Mouse (Mus musculus) liver, embryonic 15.5 days (tissue): Measurements from ENCODE around the gene Pir. TPM values are rescaled to one million over a fixed set of nuclear protein-coding genes. Genes with fewer than 3 reads are reported as not detected.

Experiments
- ATAC-seq: fragments of 200-750 bp; cut with Nextera tagmentation; 2 replicates; pipeline ENCODE4 v1.8.0; 2017; ENCODE audit warnings: moderate number of reproducible peaks, mild to moderate bottlenecking, moderate library complexity; ENCODE audit not compliant: insufficient read depth
- H3K27ac ChIP-seq: fragments of 300-500 bp; sonication (generic); replicated peaks from 2 replicates; pipeline ENCODE4 v1.5.1; 2015; ENCODE audit warnings: mild to moderate bottlenecking, inconsistent platforms
- H3K27me3 ChIP-seq: fragments of 300-500 bp; sonication (generic); 2 replicates; pipeline ENCODE4 v1.6.1; 2015; ENCODE audit warnings: mild to moderate bottlenecking, inconsistent platforms
- H3K36me3 ChIP-seq: fragments of 300-500 bp; sonication (generic); replicated peaks from 2 replicates; pipeline ENCODE4 v1.6.1; 2015; ENCODE audit warnings: moderate library complexity, mild to moderate bottlenecking, inconsistent platforms
- H3K4me1 ChIP-seq: fragments of 300-500 bp; sonication (generic); replicated peaks from 2 replicates; pipeline ENCODE4 v1.6.1; 2015; ENCODE audit warnings: inconsistent platforms
- H3K4me2 ChIP-seq: fragments of 300-500 bp; sonication (generic); 2 replicates; pipeline ENCODE4 v1.6.1; 2015; ENCODE audit warnings: moderate library complexity, mild to moderate bottlenecking, inconsistent platforms
- H3K4me3 ChIP-seq: fragments of 300-500 bp; sonication (generic); replicated peaks from 2 replicates; pipeline ENCODE4 v1.5.1; 2015; ENCODE audit warnings: mild to moderate bottlenecking, inconsistent platforms
- H3K9ac ChIP-seq: fragments of 300-500 bp; sonication (generic); 2 replicates; pipeline ENCODE4 v1.6.1; 2015; ENCODE audit warnings: moderate library complexity, mild to moderate bottlenecking, inconsistent platforms
- H3K9me3 ChIP-seq: fragments of 300-500 bp; sonication (generic); replicated peaks from 2 replicates; pipeline ENCODE4 v1.6.1; 2016; ENCODE audit warnings: inconsistent platforms
- WGBS: fragments of 180-500 bp; shearing (Covaris S2); methylation state at CpG from one replicate; pipeline ENCODE4 v1.1.7; 2015; ENCODE audit warnings: mixed read lengths; ENCODE audit not compliant: insufficient replicate concordance; 5-methylcytosine and 5-hydroxymethylcytosine counted together
- polyA plus RNA-seq: library from polyadenylated mRNA; unstranded; fragments of >200 nt; fragmentation: Nextera tagmentation; extraction: Ambion mirVana; gene quantifications from 2 replicates; pipeline ENCODE4 v1.2.1, GENCODE M21; 2015

Gene Pir
- polyA plus RNA-seq, 1 experiment from 2014 or later = 20.9 TPM

DNA sequence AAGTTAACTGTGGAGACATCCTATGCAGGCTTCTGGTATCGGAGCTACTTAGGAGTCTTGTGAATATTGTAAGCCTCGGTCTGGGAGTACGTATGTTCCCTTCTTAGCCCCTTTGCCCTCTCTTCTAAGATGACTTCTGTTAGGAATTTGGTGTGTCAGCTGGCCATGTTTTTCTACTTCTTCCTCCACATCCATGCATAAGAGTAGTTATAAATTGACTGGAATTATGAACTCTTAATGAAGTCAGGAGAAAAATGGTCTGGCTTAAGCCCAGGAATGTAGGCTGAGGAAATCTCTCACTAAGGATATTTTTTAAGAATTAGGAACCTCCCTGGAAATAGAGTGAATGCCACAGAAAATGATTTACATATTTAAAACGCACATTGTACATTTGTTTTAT lies 69.4 kb downstream of the Pir start:
- no peaks in the 10 kb centered on the region for H3K27me3 ChIP-seq
- H3K27ac ChIP-seq = no peak overlapping the region
- no peaks in the 10 kb centered on the region for H3K9me3 ChIP-seq
- H3K36me3 ChIP-seq = no peaks in the 10 kb centered on the region
- no peak overlapping the region for H3K4me2 ChIP-seq
- H3K4me1 ChIP-seq = no peaks in the 10 kb centered on the region
- ATAC-seq = no peak
- no peak overlapping the region for H3K9ac ChIP-seq
- H3K4me3 ChIP-seq = no peak overlapping the region
- WGBS = 70% methylated on average over 4 of the region's 4 CpGs

DNA sequence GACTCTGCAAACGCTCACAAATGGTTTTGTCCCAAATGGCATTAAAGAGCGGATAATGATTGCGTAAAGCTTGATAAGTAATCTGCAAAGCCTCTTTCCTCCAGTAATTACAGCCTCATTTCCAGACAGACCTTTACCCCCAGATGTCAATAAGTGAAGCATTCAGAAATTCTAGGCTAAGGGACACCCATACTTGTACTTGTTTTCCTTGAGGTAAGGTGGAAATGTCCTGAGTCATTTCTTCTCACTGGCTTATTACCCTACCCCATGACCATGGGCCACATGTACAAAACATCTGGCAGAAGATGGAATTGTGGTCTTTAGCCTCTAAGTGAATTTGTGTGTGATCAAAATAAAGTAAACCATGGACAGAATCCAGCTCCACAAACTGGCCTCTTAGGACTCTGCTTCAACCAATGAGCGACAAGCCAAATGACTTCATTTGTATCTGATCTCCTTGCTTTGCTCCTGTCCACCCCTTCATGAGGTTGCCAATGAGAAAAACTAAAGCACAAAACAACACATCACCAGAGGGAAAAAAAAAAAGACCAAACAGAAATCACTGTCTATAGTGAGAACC lies 76.3 kb downstream of the Pir start:
- no peaks in the 10 kb centered on the region for H3K9me3 ChIP-seq
- H3K4me2 ChIP-seq = no peak overlapping the region
- H3K9ac ChIP-seq = no peak overlapping the region
- H3K27me3 ChIP-seq = no peaks in the 10 kb centered on the region
- 83% methylated on average over 4 of the region's 4 CpGs for WGBS
- no peak for ATAC-seq
- H3K4me1 ChIP-seq = no peaks in the 10 kb centered on the region
- no peak overlapping the region for H3K4me3 ChIP-seq
- H3K36me3 ChIP-seq = no peaks in the 10 kb centered on the region
- no peak overlapping the region for H3K27ac ChIP-seq

GRCm38 (mm10) chrX:164348937-164349336 lies 79.8 kb downstream of the Pir start:
- H3K27ac ChIP-seq = no peak overlapping the region
- no peaks in the 10 kb centered on the region for H3K27me3 ChIP-seq
- no peak overlapping the region for H3K4me3 ChIP-seq
- WGBS = 58% methylated on average over 3 of the region's 3 CpGs
- H3K9me3 ChIP-seq = no peaks in the 10 kb centered on the region
- no peaks in the 10 kb centered on the region for H3K36me3 ChIP-seq
- H3K9ac ChIP-seq = no peak overlapping the region
- H3K4me1 ChIP-seq = no peaks in the 10 kb centered on the region
- ATAC-seq = no peak
- H3K4me2 ChIP-seq = no peak overlapping the region

DNA sequence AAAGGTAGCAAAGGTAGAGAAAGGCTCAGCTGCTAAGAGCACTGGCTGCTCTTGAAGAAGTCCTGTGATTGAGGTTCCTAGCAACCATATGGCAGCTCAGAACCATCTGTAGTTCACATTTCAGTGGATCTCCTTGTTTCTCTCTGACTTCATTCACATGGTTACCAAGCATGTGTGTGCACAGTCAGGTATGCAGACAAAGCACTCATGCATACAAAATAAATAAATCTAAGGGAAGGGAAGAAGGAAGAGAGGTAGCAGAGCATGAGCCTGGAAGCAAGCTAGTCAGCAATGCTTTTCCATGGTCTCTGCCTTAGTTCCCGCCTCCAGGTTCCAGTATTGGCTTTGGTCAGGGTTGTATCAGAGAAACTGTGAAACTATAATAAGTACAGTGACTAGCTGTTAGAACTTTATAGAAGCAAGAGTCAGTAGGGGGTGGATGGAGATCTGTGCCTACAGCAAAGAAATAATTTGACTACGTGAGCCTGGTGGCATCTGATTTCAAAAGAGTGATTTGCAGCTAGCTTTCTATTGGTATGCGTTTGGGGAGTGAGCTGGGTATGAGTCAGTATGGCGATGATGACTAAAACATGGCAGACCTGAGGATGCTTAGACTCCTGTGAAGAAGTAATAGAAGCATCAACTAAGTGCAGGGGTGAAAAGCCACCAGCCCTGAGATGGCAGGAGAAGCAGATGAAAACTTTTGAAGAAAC lies 96.1 kb downstream of the Pir start:
- no peak overlapping the region for H3K4me3 ChIP-seq
- no peak overlapping the region for H3K9ac ChIP-seq
- no peak overlapping the region for H3K4me2 ChIP-seq
- no peaks in the 10 kb centered on the region for H3K36me3 ChIP-seq
- H3K27me3 ChIP-seq = no peaks in the 10 kb centered on the region
- H3K27ac ChIP-seq = no peak overlapping the region
- H3K9me3 ChIP-seq = no peaks in the 10 kb centered on the region
- 64% methylated on average over 4 of the region's 4 CpGs for WGBS
- no peaks in the 10 kb centered on the region for H3K4me1 ChIP-seq
- no peak for ATAC-seq

GRCm38 (mm10) chrX:164370576-164370975 lies 101.4 kb downstream of the Pir start:
- H3K9me3 ChIP-seq = no peaks in the 10 kb centered on the region
- H3K27me3 ChIP-seq = no peaks in the 10 kb centered on the region
- ATAC-seq = no peak
- H3K4me2 ChIP-seq = no peak overlapping the region
- no peaks in the 10 kb centered on the region for H3K4me1 ChIP-seq
- no peaks in the 10 kb centered on the region for H3K36me3 ChIP-seq
- H3K4me3 ChIP-seq = no peak overlapping the region
- H3K9ac ChIP-seq = no peak overlapping the region
- WGBS = 55% methylated on average over 3 of the region's 3 CpGs
- no peak overlapping the region for H3K27ac ChIP-seq

DNA sequence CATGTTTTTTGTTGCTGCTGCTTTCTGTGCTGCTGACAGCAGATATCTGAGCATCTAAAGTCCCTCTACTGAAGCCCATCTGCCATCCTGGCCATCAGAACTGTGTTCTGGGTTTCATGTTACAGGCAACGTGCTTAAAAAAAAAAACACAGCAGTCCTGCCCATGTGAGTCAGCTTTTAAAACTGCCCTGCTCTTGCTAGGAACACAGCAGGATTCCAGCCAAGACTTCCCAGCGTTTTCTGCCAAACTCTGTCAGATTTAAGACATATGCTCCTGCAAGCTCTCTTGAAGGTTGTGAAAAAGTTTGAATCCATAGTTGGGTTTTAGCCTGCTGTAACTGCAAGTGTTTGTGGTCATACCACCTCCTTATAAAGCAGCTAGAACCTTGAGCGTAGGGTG lies 103.9 kb downstream of the Pir start, which contains the start of gene Vegfd:
Gene Vegfd, plus strand, starts transcription at position 298 of the 400 bp plus-strand sequence.
- no peaks in the 10 kb centered on the region for H3K9me3 ChIP-seq
- H3K4me1 ChIP-seq = no peaks in the 10 kb centered on the region
- no peaks in the 10 kb centered on the region for H3K36me3 ChIP-seq
- WGBS = 21% methylated on average over 3 of the region's 3 CpGs
- H3K4me3 ChIP-seq = no peak within 1 kb of the TSS
- no peak for ATAC-seq
- H3K27me3 ChIP-seq = no peaks in the 10 kb centered on the region
- H3K9ac ChIP-seq = no peak within 1 kb of the TSS
- no peak within 1 kb of the TSS for H3K4me2 ChIP-seq
- no peak within 1 kb of the TSS for H3K27ac ChIP-seq

DNA sequence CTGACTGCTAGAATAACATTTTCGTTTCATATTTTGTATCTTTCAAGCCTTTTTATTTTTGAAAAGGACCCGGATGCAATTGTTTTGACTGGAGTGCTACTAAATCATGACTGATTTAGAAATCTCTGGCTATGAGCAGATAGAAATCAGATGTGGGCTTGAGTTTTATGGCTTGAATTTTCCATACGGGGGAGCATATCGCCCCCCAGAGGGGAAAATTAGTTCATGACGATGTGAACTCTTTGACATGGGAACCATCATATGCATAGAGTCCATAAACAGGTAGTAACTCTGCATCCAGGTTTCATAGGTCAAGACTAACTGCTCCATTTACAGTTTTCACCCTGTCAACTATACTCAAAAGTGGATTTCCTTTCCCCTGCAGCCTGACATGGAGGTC lies 105.4 kb downstream of the Pir start:
- H3K9me3 ChIP-seq = no peaks in the 10 kb centered on the region
- H3K4me1 ChIP-seq = no peaks in the 10 kb centered on the region
- no peaks in the 10 kb centered on the region for H3K36me3 ChIP-seq
- H3K27me3 ChIP-seq = no peaks in the 10 kb centered on the region
- H3K27ac ChIP-seq = no peak overlapping the region
- no peak overlapping the region for H3K9ac ChIP-seq
- no peak overlapping the region for H3K4me3 ChIP-seq
- no peak for ATAC-seq
- 47% methylated on average over 5 of the region's 5 CpGs for WGBS
- no peak overlapping the region for H3K4me2 ChIP-seq

- Histone ChIP-seq H3K4me1 (peaks cover 8% of the 10 kb centered on the region), H3K4me2 (no peak overlapping the region), H3K27ac (no peak overlapping the region), H3K4me3 (no peak overlapping the region), H3K36me3 (no peaks in the 10 kb centered on the region), H3K9ac (no peak overlapping the region), H3K27me3 (no peaks in the 10 kb centered on the region), H3K9me3 (no peaks in the 10 kb centered on the region)
- no peak for ATAC-seq
- WGBS = 58% methylated on average over 4 of the region's 4 CpGs
Measured at GRCm38 (mm10) chrX:164379721-164380120, 110.5 kb downstream of the Pir start.

DNA sequence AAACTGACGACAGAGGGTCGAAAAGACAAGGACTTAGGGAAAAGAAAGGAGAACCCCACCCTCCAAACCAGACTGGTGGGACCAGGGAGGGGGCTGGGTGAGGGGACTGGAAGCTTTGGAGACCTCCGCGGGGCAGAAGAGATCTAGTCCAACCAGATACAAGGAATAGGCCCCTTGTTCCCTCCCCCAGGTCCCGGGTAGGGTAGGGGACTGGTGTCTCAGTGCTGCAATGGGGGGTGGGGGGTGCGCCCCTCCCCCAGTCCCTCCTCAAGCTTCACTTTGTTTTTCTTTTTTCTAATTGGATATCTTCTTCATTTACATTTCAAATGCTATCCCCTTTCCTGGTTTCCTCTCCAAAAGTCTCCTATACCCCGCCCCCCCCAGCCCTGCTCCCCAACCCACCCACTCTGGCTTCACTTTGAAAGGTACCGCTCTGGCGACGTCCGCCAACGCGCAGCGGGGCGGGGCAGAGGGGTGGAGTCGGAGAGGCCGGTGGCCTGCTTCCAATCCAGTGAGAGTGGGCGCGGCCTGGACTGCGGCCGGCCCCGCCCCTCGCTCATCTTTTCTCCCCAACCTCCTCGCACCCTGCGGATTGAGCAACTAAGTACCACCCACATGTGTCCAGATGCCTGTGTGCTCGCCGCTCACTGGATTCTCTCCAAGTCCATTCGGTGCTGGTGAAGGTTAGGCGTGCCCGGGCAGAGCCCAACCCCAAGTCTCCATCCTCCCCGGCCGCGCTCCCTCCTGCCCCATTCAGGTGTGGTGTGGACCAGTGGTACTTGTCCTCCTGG lies 112.6 kb downstream of the Pir start:
- Histone ChIP-seq H3K27me3 (no peaks in the 10 kb centered on the region), H3K4me3 (peak overlapping the region; percentile 38), H3K9ac (no peak overlapping the region), H3K4me1 (peaks cover 8% of the 10 kb centered on the region), H3K27ac (no peak overlapping the region), H3K9me3 (no peaks in the 10 kb centered on the region), H3K4me2 (peak overlapping the region; percentile 67), H3K36me3 (no peaks in the 10 kb centered on the region)
- WGBS = 11% methylated on average over 32 of the region's 33 CpGs
- peak; percentile 93 for ATAC-seq

- no peak overlapping the region for H3K4me2 ChIP-seq
- WGBS = 62% methylated on average over 4 of the region's 4 CpGs
- H3K4me1 ChIP-seq = no peaks in the 10 kb centered on the region
- no peak overlapping the region for H3K4me3 ChIP-seq
- no peaks in the 10 kb centered on the region for H3K36me3 ChIP-seq
- H3K9ac ChIP-seq = no peak overlapping the region
- no peaks in the 10 kb centered on the region for H3K9me3 ChIP-seq
- H3K27ac ChIP-seq = no peak overlapping the region
- no peaks in the 10 kb centered on the region for H3K27me3 ChIP-seq
- no peak for ATAC-seq
Measured at GRCm38 (mm10) chrX:164394091-164394490, 124.9 kb downstream of the Pir start.

DNA sequence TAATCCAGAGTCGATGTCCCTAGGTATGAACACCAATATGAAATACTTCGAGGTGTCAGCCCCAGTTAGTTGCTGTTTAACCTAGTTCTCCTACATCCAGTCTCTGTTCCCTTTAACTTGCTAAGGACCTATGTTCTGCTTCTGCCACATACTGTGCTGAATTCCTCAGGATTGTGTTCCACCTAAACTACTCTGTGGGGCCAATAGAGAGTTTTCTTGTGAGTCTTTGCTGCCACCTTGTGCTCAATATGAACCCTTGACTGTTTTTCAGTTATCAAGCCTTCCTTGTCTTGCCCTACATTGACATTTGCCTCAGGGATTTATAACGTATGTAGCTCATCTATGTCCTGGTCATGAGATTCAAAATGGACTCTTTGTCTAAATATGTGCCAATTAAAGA lies 129.3 kb downstream of the Pir start:
- 54% methylated on average over 3 of the region's 3 CpGs for WGBS
- Histone ChIP-seq H3K4me3 (no peak overlapping the region), H3K4me2 (no peak overlapping the region), H3K27me3 (no peaks in the 10 kb centered on the region), H3K4me1 (no peaks in the 10 kb centered on the region), H3K9ac (no peak overlapping the region), H3K36me3 (no peaks in the 10 kb centered on the region), H3K9me3 (no peaks in the 10 kb centered on the region), H3K27ac (no peak overlapping the region)
- no peak for ATAC-seq
